Mouse (Mus musculus) yolk sac, embryonic 10.5 days (tissue): Measurements from ENCODE around the gene Gprc5d.

Experiments
- DNase-seq: peaks from one replicate; pipeline ENCODE4 v3.0.0-alpha.2; 2017; ENCODE audit warnings: low spot score

Gprc5d gene

GRCm38 (mm10) chr6:135068221-135068620 lies 49.9 kb downstream of the Gprc5d start:
- no peak for DNase-seq

- no peak for DNase-seq
Measured at GRCm38 (mm10) chr6:135066795-135067445, 51.2 kb downstream of the Gprc5d start.

GRCm38 (mm10) chr6:135065236-135065957 lies 52.7 kb downstream of the Gprc5d start, which contains the start of gene Gprc5a:
Gene Gprc5a (plus strand): TSS chr6:135065651.
- DNase-seq: peak; percentile 78

- DNase-seq: no peak
Measured at GRCm38 (mm10) chr6:135064621-135065020, 53.5 kb downstream of the Gprc5d start.

- DNase-seq: no peak
Measured at GRCm38 (mm10) chr6:135060728-135061127, 57.4 kb downstream of the Gprc5d start.
